Mouse (Mus musculus) liver, embryonic 13.5 days (tissue): ENCODE measurements around the gene Rcn1. TPM values are rescaled to one million over a fixed set of nuclear protein-coding genes. Genes with fewer than 3 reads are reported as not detected.

Experiments used
- ATAC-seq: fragments of 200-750 bp; cut with Nextera tagmentation; 2 replicates; pipeline ENCODE4 v1.8.0; 2017; ENCODE audit warnings: low read depth, mild to moderate bottlenecking, moderate number of reproducible peaks, moderate library complexity
- DNase-seq: peaks from one replicate; pipeline ENCODE4 v3.0.0; 2022
- H3K27ac ChIP-seq: fragments of 300-500 bp; sonication (generic); 2 replicates; pipeline ENCODE4 v1.5.1; 2015; ENCODE audit warnings: moderate library complexity, mild to moderate bottlenecking, inconsistent platforms
- H3K27me3 ChIP-seq: fragments of 300-500 bp; sonication (generic); 2 replicates; pipeline ENCODE4 v1.6.1; 2015; ENCODE audit warnings: mild to moderate bottlenecking, inconsistent platforms
- H3K36me3 ChIP-seq: fragments of 300-500 bp; sonication (generic); 2 replicates; pipeline ENCODE4 v1.6.1; 2015; ENCODE audit warnings: mild to moderate bottlenecking, inconsistent platforms
- H3K4me1 ChIP-seq: fragments of 300-500 bp; sonication (generic); replicated peaks from 2 replicates; pipeline ENCODE4 v1.6.1; 2015; ENCODE audit warnings: inconsistent platforms
- H3K4me2 ChIP-seq: fragments of 300-500 bp; sonication (generic); 2 replicates; pipeline ENCODE4 v1.6.1; 2015; ENCODE audit warnings: inconsistent platforms, mild to moderate bottlenecking, moderate library complexity
- H3K4me3 ChIP-seq: fragments of 300-500 bp; sonication (generic); replicated peaks from 2 replicates; pipeline ENCODE4 v1.5.1; 2015; ENCODE audit warnings: mild to moderate bottlenecking, inconsistent platforms
- H3K9ac ChIP-seq: fragments of 300-500 bp; sonication (generic); 2 replicates; pipeline ENCODE4 v1.6.1; 2015; ENCODE audit warnings: mild to moderate bottlenecking, inconsistent platforms
- H3K9me3 ChIP-seq: fragments of 300-500 bp; sonication (generic); replicated peaks from 2 replicates; pipeline ENCODE4 v1.6.1; 2016; ENCODE audit warnings: inconsistent platforms
- WGBS: fragments of 180-500 bp; shearing (Covaris S2); methylation state at CpG from one replicate; pipeline ENCODE4 v1.1.7; 2015; ENCODE audit not compliant: insufficient replicate concordance; 5-methylcytosine and 5-hydroxymethylcytosine counted together
- polyA plus RNA-seq: library from polyadenylated mRNA; unstranded; fragments of >200 nt; fragmentation: Nextera tagmentation; extraction: Ambion mirVana; gene quantifications from 2 replicates; pipeline ENCODE4 v1.2.1, GENCODE M21; 2015

The Rcn1 gene
- polyA plus RNA-seq, 1 experiment from 2014 or later = 29.1 TPM

GRCm38 (mm10) chr2:105394375-105394774 lies 4.7 kb downstream of the Rcn1 start:
- no peak for DNase-seq
- no peaks in the 10 kb centered on the region for H3K27me3 ChIP-seq
- no peak overlapping the region for H3K9ac ChIP-seq
- no peak overlapping the region for H3K4me2 ChIP-seq
- no peak overlapping the region for H3K27ac ChIP-seq
- no peak for ATAC-seq
- 76% methylated on average over 4 of the region's 4 CpGs for WGBS
- H3K9me3 ChIP-seq = no peaks in the 10 kb centered on the region
- peaks cover 66% of the 10 kb centered on the region for H3K4me1 ChIP-seq
- H3K36me3 ChIP-seq = peaks cover 47% of the 10 kb centered on the region
- no peak overlapping the region for H3K4me3 ChIP-seq

- no peak overlapping the region for H3K27ac ChIP-seq
- peaks cover 66% of the 10 kb centered on the region for H3K36me3 ChIP-seq
- DNase-seq (no peak), ATAC-seq (no peak)
- H3K9ac ChIP-seq = no peak overlapping the region
- peaks cover 47% of the 10 kb centered on the region for H3K4me1 ChIP-seq
- 58% methylated on average over 2 of the region's 2 CpGs for WGBS
- H3K27me3 ChIP-seq = no peaks in the 10 kb centered on the region
- no peak overlapping the region for H3K4me2 ChIP-seq
- H3K9me3 ChIP-seq = no peaks in the 10 kb centered on the region
- no peak overlapping the region for H3K4me3 ChIP-seq
Measured at GRCm38 (mm10) chr2:105392514-105392913, 6.6 kb downstream of the Rcn1 start.

DNA sequence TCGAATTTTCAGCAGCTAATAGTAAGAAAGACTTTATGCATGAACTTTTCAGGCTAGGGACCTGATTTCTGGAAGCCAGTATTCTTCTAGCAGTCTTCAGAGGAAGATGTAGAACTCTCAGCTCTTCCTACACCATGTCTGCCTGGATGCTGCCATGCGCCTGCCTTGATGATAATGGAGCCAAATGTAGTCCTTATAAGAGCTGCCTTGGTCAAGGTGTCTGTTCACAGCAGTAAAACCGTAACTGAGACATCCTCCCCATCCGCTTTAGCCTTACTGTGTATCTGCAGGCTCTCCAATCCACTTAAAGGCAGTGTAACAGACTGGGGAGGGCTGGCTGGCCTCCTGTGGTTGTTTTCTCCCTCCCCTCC lies 7.7 kb downstream of the Rcn1 start:
- DNase-seq (no peak), ATAC-seq (no peak)
- Histone ChIP-seq H3K4me2 (no peak overlapping the region), H3K36me3 (peaks cover 75% of the 10 kb centered on the region), H3K4me3 (no peak overlapping the region), H3K27ac (no peak overlapping the region), H3K4me1 (peaks cover 36% of the 10 kb centered on the region), H3K9me3 (no peaks in the 10 kb centered on the region), H3K27me3 (no peaks in the 10 kb centered on the region), H3K9ac (no peak overlapping the region)
- WGBS = 76% methylated on average over 4 of the region's 4 CpGs

- H3K4me3 ChIP-seq = no peak overlapping the region
- no peak for DNase-seq
- peak; percentile 74 for ATAC-seq
- no peak overlapping the region for H3K27ac ChIP-seq
- no peaks in the 10 kb centered on the region for H3K27me3 ChIP-seq
- H3K9me3 ChIP-seq = no peaks in the 10 kb centered on the region
- H3K4me2 ChIP-seq = no peak overlapping the region
- H3K4me1 ChIP-seq = peaks cover 30% of the 10 kb centered on the region
- WGBS = 56% methylated on average over 6 of the region's 6 CpGs
- peaks cover 80% of the 10 kb centered on the region for H3K36me3 ChIP-seq
- no peak overlapping the region for H3K9ac ChIP-seq
Measured at GRCm38 (mm10) chr2:105390653-105391413, 8.3 kb downstream of the Rcn1 start.

DNA sequence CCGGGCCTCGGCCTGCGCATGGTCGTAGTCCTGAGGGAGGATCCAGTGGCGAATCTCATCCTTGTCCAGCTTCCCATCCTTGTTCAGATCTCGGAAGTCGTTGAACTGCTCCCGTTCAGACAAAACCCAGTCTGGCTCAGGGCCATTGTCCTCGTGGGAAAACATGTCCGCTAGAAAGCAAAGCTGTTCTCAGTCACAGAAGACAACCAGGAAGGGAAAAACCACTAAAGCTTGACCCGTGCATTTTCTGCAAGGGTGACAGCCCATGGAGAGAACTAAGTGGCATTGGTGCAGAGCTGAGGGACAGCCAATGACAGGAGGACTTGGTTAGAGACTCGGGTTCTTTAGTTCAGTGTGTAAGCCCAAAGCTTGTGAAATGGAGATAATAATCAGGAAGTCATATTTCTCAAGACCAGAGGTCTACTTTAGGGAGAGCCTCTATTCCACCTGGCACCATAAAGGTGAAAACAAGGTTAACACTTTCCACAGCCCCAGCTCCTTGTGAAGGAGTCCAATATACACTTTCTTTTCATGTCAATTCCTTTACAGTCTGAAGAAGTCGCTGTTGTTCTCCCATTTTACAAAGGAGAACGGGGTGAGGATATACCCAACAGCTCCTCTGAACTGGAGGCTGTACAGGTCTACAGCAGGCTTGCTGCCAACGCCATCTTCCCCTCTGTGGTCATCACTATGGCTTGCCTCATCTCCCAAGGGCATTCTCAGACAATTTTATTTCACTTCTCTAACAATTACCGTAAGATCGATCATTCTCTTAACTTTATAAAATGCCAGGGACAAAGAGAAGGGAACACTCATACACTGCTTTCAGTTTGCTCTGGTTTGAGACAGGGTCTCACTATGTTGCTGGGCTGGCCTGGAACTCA lies 9.9 kb downstream of the Rcn1 start:
- H3K27ac ChIP-seq = no peak overlapping the region
- no peak for DNase-seq
- whole genome bisulfite sequencing = 78% methylated on average over 17 of the region's 17 CpGs
- no peak overlapping the region for H3K4me2 ChIP-seq
- H3K4me1 ChIP-seq = peaks cover 28% of the 10 kb centered on the region
- no peaks in the 10 kb centered on the region for H3K9me3 ChIP-seq
- H3K4me3 ChIP-seq = no peak overlapping the region
- H3K27me3 ChIP-seq = no peaks in the 10 kb centered on the region
- H3K36me3 ChIP-seq = peaks cover 81% of the 10 kb centered on the region
- no peak overlapping the region for H3K9ac ChIP-seq
- ATAC-seq = no peak

DNA sequence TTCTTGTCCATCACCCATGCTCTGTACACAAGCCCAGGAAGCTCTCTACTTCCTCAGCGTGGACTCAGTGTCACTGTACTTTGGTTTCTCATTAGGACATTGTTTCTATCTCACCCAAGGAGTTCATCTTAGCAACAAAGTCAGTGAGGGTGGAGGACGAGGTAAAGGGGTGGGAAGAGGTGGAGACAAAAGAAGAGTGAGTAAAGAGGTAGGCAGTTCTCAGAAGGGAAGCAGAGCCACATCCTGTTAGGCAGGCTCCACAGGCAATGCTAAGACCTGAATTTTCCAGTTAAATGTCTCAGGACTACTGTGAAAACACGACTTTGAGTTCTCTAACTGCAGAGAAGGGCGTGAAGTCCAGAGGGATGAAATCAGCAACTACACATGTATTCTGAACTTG lies 12.7 kb downstream of the Rcn1 start:
- H3K4me1 ChIP-seq = peaks cover 14% of the 10 kb centered on the region
- no peak for DNase-seq
- no peak overlapping the region for H3K9ac ChIP-seq
- H3K27me3 ChIP-seq = no peaks in the 10 kb centered on the region
- no peak overlapping the region for H3K4me2 ChIP-seq
- H3K9me3 ChIP-seq = no peaks in the 10 kb centered on the region
- no peak overlapping the region for H3K27ac ChIP-seq
- ATAC-seq = no peak
- H3K4me3 ChIP-seq = no peak overlapping the region
- peaks cover 56% of the 10 kb centered on the region for H3K36me3 ChIP-seq
- 62% methylated on average over 4 of the region's 4 CpGs for WGBS

DNA sequence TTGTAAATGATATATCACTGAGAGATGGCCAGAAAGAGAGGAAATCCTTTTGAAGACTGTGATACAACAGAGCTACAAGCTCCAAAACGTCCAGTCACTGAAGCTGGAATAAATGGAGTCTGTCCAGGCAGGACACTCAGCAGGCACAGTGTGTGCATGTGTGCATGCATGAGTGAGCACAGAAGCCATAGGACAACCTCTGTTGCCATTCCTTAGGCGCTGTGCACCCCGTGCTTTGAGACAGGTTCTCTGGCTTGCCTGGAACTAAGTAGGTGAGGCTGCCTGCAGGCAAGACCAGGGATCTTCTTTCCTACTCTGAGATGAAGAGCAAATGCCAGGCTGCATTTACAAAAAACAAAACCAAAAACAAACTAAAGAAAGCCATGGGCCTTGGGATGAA lies 14.1 kb downstream of the Rcn1 start:
- H3K27me3 ChIP-seq = no peaks in the 10 kb centered on the region
- 66% methylated on average over 3 of the region's 3 CpGs for WGBS
- peaks cover 42% of the 10 kb centered on the region for H3K36me3 ChIP-seq
- H3K4me3 ChIP-seq = no peak overlapping the region
- no peak overlapping the region for H3K4me2 ChIP-seq
- H3K27ac ChIP-seq = no peak overlapping the region
- no peaks in the 10 kb centered on the region for H3K9me3 ChIP-seq
- no peak overlapping the region for H3K9ac ChIP-seq
- peaks cover 5% of the 10 kb centered on the region for H3K4me1 ChIP-seq
- DNase-seq (no peak), ATAC-seq (no peak)

DNA sequence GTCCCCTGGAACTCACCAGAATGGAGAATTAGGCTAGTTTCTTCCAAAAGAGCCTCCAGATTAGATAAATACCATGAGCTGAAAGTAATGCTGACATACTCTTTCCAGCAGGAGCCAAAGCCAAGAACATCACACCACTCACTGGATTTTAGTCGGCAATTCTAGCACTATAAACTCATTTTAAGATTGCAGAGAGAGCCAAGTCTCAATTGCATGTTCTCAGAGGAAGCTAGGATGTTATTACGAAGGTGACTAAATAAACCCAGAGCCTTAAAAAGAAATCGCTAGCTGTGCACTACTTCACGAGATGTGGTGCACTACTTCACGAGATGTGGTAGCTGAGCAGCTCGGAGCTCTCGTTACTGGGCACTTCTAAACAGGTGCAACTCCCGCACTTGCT lies 16.1 kb downstream of the Rcn1 start:
- no peaks in the 10 kb centered on the region for H3K27me3 ChIP-seq
- DNase-seq = no peak
- WGBS = 81% methylated on average over 8 of the region's 8 CpGs
- H3K36me3 ChIP-seq = peaks cover 25% of the 10 kb centered on the region
- no peak overlapping the region for H3K27ac ChIP-seq
- H3K4me1 ChIP-seq = peaks cover 10% of the 10 kb centered on the region
- H3K9ac ChIP-seq = no peak overlapping the region
- no peak overlapping the region for H3K4me3 ChIP-seq
- no peak overlapping the region for H3K4me2 ChIP-seq
- no peak for ATAC-seq
- no peaks in the 10 kb centered on the region for H3K9me3 ChIP-seq

GRCm38 (mm10) chr2:105380757-105381319 lies 18.3 kb downstream of the Rcn1 start:
- no peak overlapping the region for H3K9ac ChIP-seq
- H3K27me3 ChIP-seq = no peaks in the 10 kb centered on the region
- no peak for ATAC-seq
- DNase-seq = no peak
- H3K4me2 ChIP-seq = no peak overlapping the region
- peaks cover 10% of the 10 kb centered on the region for H3K4me1 ChIP-seq
- H3K4me3 ChIP-seq = no peak overlapping the region
- peaks cover 5% of the 10 kb centered on the region for H3K36me3 ChIP-seq
- H3K9me3 ChIP-seq = no peaks in the 10 kb centered on the region
- no peak overlapping the region for H3K27ac ChIP-seq
- 45% methylated on average over 3 of the region's 3 CpGs for WGBS

GRCm38 (mm10) chr2:105379682-105380081 lies 19.4 kb downstream of the Rcn1 start:
- H3K36me3 ChIP-seq = no peaks in the 10 kb centered on the region; the same call in 1 of the 2 replicates
- H3K4me2 ChIP-seq = no peak overlapping the region
- H3K9me3 ChIP-seq = no peaks in the 10 kb centered on the region
- no peak overlapping the region for H3K27ac ChIP-seq
- no peaks in the 10 kb centered on the region for H3K27me3 ChIP-seq
- 22% methylated on average over 1 of the region's 1 CpGs for WGBS
- ATAC-seq (peak; percentile 78), DNase-seq (no peak)
- no peak overlapping the region for H3K9ac ChIP-seq
- no peak overlapping the region for H3K4me3 ChIP-seq
- peaks cover 10% of the 10 kb centered on the region for H3K4me1 ChIP-seq

DNA sequence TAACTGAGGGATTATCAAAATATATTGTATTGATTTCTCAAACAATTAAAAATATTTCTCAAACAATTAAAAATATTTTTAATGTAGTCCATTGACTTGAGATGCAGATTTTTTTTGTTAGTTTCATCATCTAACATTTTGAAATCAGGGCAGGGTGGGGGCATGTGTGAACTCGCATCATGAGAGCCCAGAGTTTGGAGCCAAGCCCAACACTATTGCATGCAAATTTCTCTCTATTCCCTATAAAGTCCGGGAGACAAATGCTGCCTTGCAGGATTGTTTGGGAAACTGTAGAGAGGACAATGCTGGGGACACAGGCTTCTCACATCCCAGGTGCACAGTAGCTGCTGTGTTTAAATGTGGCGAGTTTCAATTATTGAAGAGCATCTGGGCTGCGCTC lies 23.4 kb downstream of the Rcn1 start:
- H3K36me3 ChIP-seq = no peaks in the 10 kb centered on the region
- no peak for ATAC-seq
- no peak overlapping the region for H3K4me3 ChIP-seq
- H3K4me1 ChIP-seq = peaks cover 8% of the 10 kb centered on the region
- H3K27ac ChIP-seq = no peak overlapping the region
- no peak for DNase-seq
- 67% methylated on average over 4 of the region's 4 CpGs for WGBS
- no peak overlapping the region for H3K4me2 ChIP-seq
- no peaks in the 10 kb centered on the region for H3K9me3 ChIP-seq
- peaks cover 21% of the 10 kb centered on the region for H3K27me3 ChIP-seq
- H3K9ac ChIP-seq = no peak overlapping the region
